Mouse (Mus musculus): ENCODE measurements around the gene Nedd9.

DNA sequence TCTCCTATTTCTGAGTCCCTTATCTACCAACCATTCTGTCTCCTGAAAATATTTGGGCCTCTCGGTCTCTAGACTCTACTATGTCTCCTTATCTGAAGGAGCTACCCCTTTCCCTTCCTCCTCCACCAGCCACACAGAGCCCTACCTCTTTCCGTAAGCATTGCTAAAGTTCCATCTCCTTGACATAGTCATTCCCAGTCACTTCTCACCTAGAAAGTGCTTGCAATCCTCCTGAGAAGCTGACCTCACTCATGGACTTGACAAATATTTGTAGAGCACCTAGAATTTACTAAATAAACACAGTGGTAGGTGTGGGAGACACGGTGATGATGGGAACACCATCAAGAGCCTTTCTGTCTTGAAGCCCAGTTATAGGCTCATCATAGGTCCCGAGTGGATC lies 32.6 kb upstream of the Nedd9 start:
- TF ChIP-seq CTCF (IDR thresholded peaks at IDR 0.05; ENCODE audit: control insufficient read depth, insufficient read depth, low read length) (no peak), POLR2A (IDR thresholded peaks at IDR 0.05; ENCODE audit: borderline replicate concordance, control insufficient read depth, low read depth, low read length) (no peak)

Measured in bone marrow, adult 2 months (tissue).